Mouse (Mus musculus) CH12.LX (cell line): ENCODE data around the gene Mad1l1. TPM values are rescaled to one million over a fixed set of nuclear protein-coding genes. Genes with fewer than 3 reads are reported as not detected.

Source experiments
- DNase-seq: peaks from one replicate; pipeline ENCODE4 v3.0.0-alpha.2; 2013; ENCODE audit errors: extremely low read depth
- H3K27ac ChIP-seq: 2 replicates; pipeline ENCODE4 v1.5.1; 2012; ENCODE audit warnings: low read depth, mild to moderate bottlenecking, control low read depth, moderate library complexity; ENCODE audit not compliant: insufficient read depth
- H3K27me3 ChIP-seq: replicated peaks from 2 replicates; pipeline ENCODE3; 2012; ENCODE audit warnings: inconsistent platforms
- H3K36me3 ChIP-seq, 2 experiments: replicated peaks in 1 of 2; 2 replicates each; pipeline versions ENCODE3 to v1.6.1; 2012; ENCODE audit warnings: inconsistent platforms in 1 of 2, low read length in 1 of 2, mild to moderate bottlenecking in 1 of 2, mixed read lengths in 1 of 2, moderate library complexity in 1 of 2; ENCODE audit not compliant: control insufficient read depth in 1 of 2, insufficient read depth in 1 of 2
- H3K4me1 ChIP-seq, 2 experiments: 2 replicates each; pipeline ENCODE4 v1.6.1; 2012; ENCODE audit warnings: inconsistent platforms in 1 of 2, moderate library complexity in 1 of 2; ENCODE audit not compliant: insufficient read depth in 2 of 2, control insufficient read depth in 1 of 2
- H3K4me2 ChIP-seq: 2 replicates; pipeline ENCODE4 v1.6.1; 2012; ENCODE audit warnings: low read depth, mild to moderate bottlenecking, control low read depth; ENCODE audit not compliant: poor library complexity, insufficient read depth, severe bottlenecking
- H3K4me3 ChIP-seq, 3 experiments: fragments of 150-350 bp in 1 of 3; sonication (generic) in 1 of 3; replicated peaks in 1 of 3; 2 replicates each; pipeline versions ENCODE3 to v1.5.1; 2011 to 2012; ENCODE audit warnings: low read depth in 2 of 3, low read length in 2 of 3, mild to moderate bottlenecking in 2 of 3, moderate library complexity in 2 of 3, control low read depth in 1 of 3, improper control_type of control experiment in 1 of 3, inconsistent platforms in 1 of 3, mixed read lengths in 1 of 3; ENCODE audit not compliant: poor library complexity in 1 of 3
- H3K79me2 ChIP-seq: replicated peaks from 2 replicates; pipeline ENCODE4 v1.6.1; 2012; ENCODE audit warnings: mild to moderate bottlenecking, moderate library complexity; ENCODE audit not compliant: control insufficient read depth, poor library complexity, insufficient read depth, severe bottlenecking; ENCODE audit errors: extremely low read depth
- H3K9ac ChIP-seq: 2 replicates; pipeline ENCODE4 v1.6.1; 2012; ENCODE audit warnings: low read depth, mild to moderate bottlenecking, control low read depth, moderate library complexity; ENCODE audit not compliant: insufficient read depth
- H3K9me3 ChIP-seq: replicated peaks from 2 replicates; pipeline ENCODE3; 2012; ENCODE audit warnings: low read length, inconsistent platforms, mixed read lengths
- BHLHE40 ChIP-seq: IDR thresholded peaks from 2 replicates; pipeline ENCODE4 v1.6.1; 2011; ENCODE audit warnings: mild to moderate bottlenecking, low read depth, low read length, improper control_type of control experiment
- CTCF ChIP-seq, 2 experiments: IDR thresholded peaks in 1 of 2; conservative IDR thresholded peaks in 1 of 2; 2 replicates each; pipeline ENCODE4 v1.5.1; 2011 to 2012; ENCODE audit warnings: low read depth in 2 of 2, low read length in 2 of 2, improper control_type of control experiment in 1 of 2, inconsistent platforms in 1 of 2, mild to moderate bottlenecking in 1 of 2, moderate library complexity in 1 of 2
- E2F4 ChIP-seq: IDR thresholded peaks from 2 replicates; pipeline ENCODE4 v1.6.1; 2011; ENCODE audit warnings: low read depth, low read length, improper control_type of control experiment; ENCODE audit not compliant: insufficient replicate concordance
- ELF1 ChIP-seq: IDR thresholded peaks from 2 replicates; pipeline ENCODE4 v1.6.1; 2014; ENCODE audit warnings: low read depth, mild to moderate bottlenecking, inconsistent platforms, low read length, improper control_type of control experiment
- ETS1 ChIP-seq: conservative IDR thresholded peaks from 2 replicates; pipeline ENCODE4 v1.6.1; 2012; ENCODE audit warnings: low read depth, mild to moderate bottlenecking, inconsistent platforms, low read length, improper control_type of control experiment, moderate library complexity
- GABPA ChIP-seq: IDR thresholded peaks from 2 replicates; pipeline ENCODE4 v1.6.1; 2012; ENCODE audit warnings: low read depth, low read length, improper control_type of control experiment, inconsistent platforms; ENCODE audit not compliant: insufficient replicate concordance
- IRF4 ChIP-seq: IDR thresholded peaks from 2 replicates; pipeline ENCODE4 v1.6.1; 2014; ENCODE audit warnings: low read depth, mild to moderate bottlenecking, inconsistent platforms, low read length, improper control_type of control experiment
- JUN ChIP-seq: IDR thresholded peaks from 2 replicates; pipeline ENCODE4 v1.6.1; 2011; ENCODE audit warnings: low read depth, mild to moderate bottlenecking, low read length, improper control_type of control experiment, moderate library complexity; ENCODE audit not compliant: insufficient read depth
- MAZ ChIP-seq: IDR thresholded peaks from 2 replicates; pipeline ENCODE4 v1.6.1; 2012; ENCODE audit warnings: low read depth, mild to moderate bottlenecking, inconsistent platforms, low read length, improper control_type of control experiment, moderate library complexity
- MEF2A ChIP-seq: IDR thresholded peaks from 2 replicates; pipeline ENCODE4 v1.6.1; 2014; ENCODE audit warnings: low read depth, mild to moderate bottlenecking, inconsistent platforms, low read length, improper control_type of control experiment, borderline replicate concordance
- MXI1 ChIP-seq: IDR thresholded peaks from 2 replicates; pipeline ENCODE4 v1.6.1; 2011; ENCODE audit warnings: mild to moderate bottlenecking, low read depth, low read length, improper control_type of control experiment
- NELFE ChIP-seq: IDR thresholded peaks from 2 replicates; pipeline ENCODE4 v1.6.1; 2011; ENCODE audit warnings: low read depth, low read length, improper control_type of control experiment
- RAD21 ChIP-seq: IDR thresholded peaks from 2 replicates; pipeline ENCODE4 v1.6.1; 2011; ENCODE audit warnings: low read depth, mild to moderate bottlenecking, low read length, improper control_type of control experiment, moderate library complexity
- RCOR1 ChIP-seq: conservative IDR thresholded peaks from 2 replicates; pipeline ENCODE4 v1.6.1; 2012; ENCODE audit warnings: low read depth, mild to moderate bottlenecking, inconsistent platforms, low read length, improper control_type of control experiment
- TBP ChIP-seq: conservative IDR thresholded peaks from 2 replicates; pipeline ENCODE4 v1.6.1; 2011; ENCODE audit warnings: low read depth, low read length, improper control_type of control experiment
- TCF12 ChIP-seq: IDR thresholded peaks from 2 replicates; pipeline ENCODE4 v1.6.1; 2014; ENCODE audit warnings: low read depth, mild to moderate bottlenecking, inconsistent platforms, low read length, improper control_type of control experiment
- UBTF ChIP-seq: IDR thresholded peaks from 2 replicates; pipeline ENCODE4 v1.6.1; 2012; ENCODE audit warnings: low read depth, mild to moderate bottlenecking, inconsistent platforms, low read length, improper control_type of control experiment, moderate library complexity
- USF1 ChIP-seq: IDR thresholded peaks from 2 replicates; pipeline ENCODE4 v1.6.1; 2014; ENCODE audit warnings: low read depth, mild to moderate bottlenecking, inconsistent platforms, low read length, improper control_type of control experiment
- USF2 ChIP-seq: conservative IDR thresholded peaks from 2 replicates; pipeline ENCODE4 v1.6.1; 2011; ENCODE audit warnings: low read depth, low read length, improper control_type of control experiment
- ZMIZ1 ChIP-seq: IDR thresholded peaks from 2 replicates; pipeline ENCODE4 v1.6.1; 2012; ENCODE audit warnings: low read depth, mild to moderate bottlenecking, inconsistent platforms, low read length, improper control_type of control experiment
- ZNF384 ChIP-seq: IDR thresholded peaks from 2 replicates; pipeline ENCODE4 v1.6.1; 2012; ENCODE audit warnings: low read depth, low read length, improper control_type of control experiment, inconsistent platforms
- dilution Hi-C: fragments of 300-500 bp; cut with MboI; formaldehyde crosslinking; loops from 2 replicates; pipeline ENCODE4 v1.14.3; 2020; ENCODE audit warnings: low sequenced_read_pairs; ENCODE audit not compliant: extremely low pct_unique_long_range_greater_than_20kb, extremely low pct_ligation_motif_present
- in situ Hi-C: fragments of 300-500 bp; cut with MboI; formaldehyde crosslinking; loops from 3 replicates; pipeline ENCODE4 v1.14.3; 2019; ENCODE audit warnings: low sequenced_read_pairs, low pct_ligation_motif_present, low pct_unique_long_range_greater_than_20kb, mixed read lengths
- polyA plus RNA-seq: library from polyadenylated mRNA; unstranded; fragments of >175 nt; gene quantifications from 2 replicates; pipeline ENCODE4 v1.2.1, GENCODE M21; 2012; ENCODE audit warnings: low read depth; ENCODE audit not compliant: insufficient read length
- total RNA-seq, 2 experiments: library from RNA; depleted of rRNA; stranded (reverse); fragments of 300-350 nt in 1 of 2; fragments of >200 nt in 1 of 2; gene quantifications; 2 replicates each; pipeline ENCODE4 v1.2.3; 2012 to 2014

Gene Mad1l1
- total and polyA plus RNA-seq, 3 experiments = 24.8 to 45.6 (median 28.9) TPM

GRCm38 (mm10) chr5:140073671-140074116 is 247.7 kb downstream of the Mad1l1 start:
- Histone ChIP-seq H3K36me3 (peaks cover 3 to 88% of the 10 kb centered on the region in 2 experiments), H3K4me2 (no peak overlapping the region), H3K9me3 (no peaks in the 10 kb centered on the region), H3K27ac (no peak overlapping the region), H3K9ac (no peak overlapping the region), H3K79me2 (no peaks in the 10 kb centered on the region), H3K4me1 (no peaks in the 10 kb centered on the region), H3K27me3 (no peaks in the 10 kb centered on the region), H3K4me3 (no peak overlapping the region)
- DNase-seq = no peak
- in situ Hi-C loops (no loop called here), dilution Hi-C loops (no loop called here)
- no peak for TF ChIP-seq ELF1
- no peak for TF ChIP-seq JUN
- TF ChIP-seq CTCF (conservative IDR thresholded peaks at IDR 0.05 in 1 of 2, IDR thresholded peaks at IDR 0.05 in 1 of 2; ENCODE audit: low read depth in 2 of 2, low read length in 2 of 2) = no peak
- TF ChIP-seq MXI1 = no peak
- TF ChIP-seq NELFE = no peak
- no peak for TF ChIP-seq ZMIZ1
- TF ChIP-seq BHLHE40 = no peak
- TF ChIP-seq GABPA = no peak
- TF ChIP-seq RCOR1 = no peak
- TF ChIP-seq MAZ = no peak
- no peak for TF ChIP-seq TCF12
- TF ChIP-seq MEF2A = no peak
- no peak for TF ChIP-seq ZNF384
- no peak for TF ChIP-seq USF1
- TF ChIP-seq IRF4 = no peak
- TF ChIP-seq TBP = no peak
- no peak for TF ChIP-seq USF2
- no peak for TF ChIP-seq UBTF
- no peak for TF ChIP-seq E2F4

DNA sequence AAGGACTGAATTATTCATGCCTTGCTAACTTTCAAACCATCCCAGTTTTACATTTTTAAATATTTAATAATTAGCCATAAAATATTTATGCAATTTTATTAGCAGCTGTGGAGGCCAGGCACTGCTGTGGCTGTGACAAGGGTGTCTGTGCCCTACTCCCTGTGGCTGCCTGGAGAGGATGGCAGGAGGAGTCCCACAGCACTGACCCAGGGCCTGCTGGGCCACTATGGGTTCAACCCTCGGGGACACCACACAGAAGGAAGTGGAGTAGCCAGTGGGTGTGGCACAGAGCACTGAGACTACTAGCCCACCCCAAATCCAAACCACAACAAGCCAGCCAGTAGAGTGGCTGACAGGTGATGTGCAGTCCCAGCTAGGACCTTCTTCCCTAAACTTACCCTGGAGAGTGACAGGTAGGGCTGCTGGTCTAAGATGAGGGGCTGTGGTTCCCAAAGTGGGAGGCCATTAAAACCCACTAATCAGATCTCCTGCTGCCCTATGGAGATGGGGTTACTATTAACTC is 248.1 kb downstream of the Mad1l1 start:
- Histone ChIP-seq H3K4me3 (no peak overlapping the region), H3K27me3 (no peaks in the 10 kb centered on the region), H3K4me2 (no peak overlapping the region), H3K4me1 (no peaks in the 10 kb centered on the region), H3K27ac (no peak overlapping the region), H3K9me3 (no peaks in the 10 kb centered on the region), H3K79me2 (no peaks in the 10 kb centered on the region), H3K9ac (no peak overlapping the region), H3K36me3 (peaks cover 0 to 88% of the 10 kb centered on the region in 2 experiments)
- in situ Hi-C loops (no loop called here), dilution Hi-C loops (no loop called here)
- DNase-seq = no peak
- TF ChIP-seq MXI1 = no peak
- no peak for TF ChIP-seq MAZ
- TF ChIP-seq JUN = no peak
- TF ChIP-seq ETS1 = no peak
- no peak for TF ChIP-seq RAD21
